Mouse (Mus musculus) bone marrow macrophage, adult 2 months (primary cell): ENCODE measurements around the gene Calml3.

Experiments used
- CTCF ChIP-seq: IDR thresholded peaks from 2 replicates; pipeline ENCODE4 v1.5.1; 2012; ENCODE audit warnings: low read depth, mild to moderate bottlenecking, low read length, moderate library complexity
- POLR2A ChIP-seq: IDR thresholded peaks from 2 replicates; pipeline ENCODE4 v1.6.1; 2012; ENCODE audit warnings: mild to moderate bottlenecking, low read depth, low read length, borderline replicate concordance

DNA sequence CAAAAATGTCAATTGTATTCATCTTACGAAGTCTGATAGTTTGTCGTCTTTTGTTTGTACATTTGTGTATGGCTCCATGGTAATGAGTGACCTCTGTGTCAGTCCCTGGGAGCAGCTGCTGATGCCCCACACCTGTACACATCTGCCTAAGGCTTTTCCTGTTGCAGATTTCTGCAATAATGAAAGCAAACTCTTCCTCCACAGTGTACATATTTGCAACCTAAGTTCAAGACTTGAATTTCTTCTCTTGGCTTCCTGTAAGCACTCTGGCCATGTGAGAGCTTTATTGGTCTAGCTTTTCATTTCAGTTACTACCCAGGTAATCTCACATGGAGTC lies 14.6 kb upstream of the Calml3 start:
- TF ChIP-seq CTCF, result no peak
- no peak for TF ChIP-seq POLR2A
